Mouse (Mus musculus) cortical plate, adult 2 months (tissue): Measurements from ENCODE around the gene Parp14.

ENCODE experiments used
- CTCF ChIP-seq: fragments of 200-500 bp; IDR thresholded peaks from 2 replicates; pipeline ENCODE4 v1.5.1; 2011; ENCODE audit warnings: mild to moderate bottlenecking, control low read depth, low read length; ENCODE audit not compliant: insufficient read depth; ENCODE audit errors: extremely low read depth
- POLR2A ChIP-seq: fragments of 200-500 bp; IDR thresholded peaks from 2 replicates; pipeline ENCODE4 v1.6.1; 2011; ENCODE audit warnings: mild to moderate bottlenecking, low read length, control low read depth; ENCODE audit not compliant: insufficient read depth; ENCODE audit errors: extremely low read depth

DNA sequence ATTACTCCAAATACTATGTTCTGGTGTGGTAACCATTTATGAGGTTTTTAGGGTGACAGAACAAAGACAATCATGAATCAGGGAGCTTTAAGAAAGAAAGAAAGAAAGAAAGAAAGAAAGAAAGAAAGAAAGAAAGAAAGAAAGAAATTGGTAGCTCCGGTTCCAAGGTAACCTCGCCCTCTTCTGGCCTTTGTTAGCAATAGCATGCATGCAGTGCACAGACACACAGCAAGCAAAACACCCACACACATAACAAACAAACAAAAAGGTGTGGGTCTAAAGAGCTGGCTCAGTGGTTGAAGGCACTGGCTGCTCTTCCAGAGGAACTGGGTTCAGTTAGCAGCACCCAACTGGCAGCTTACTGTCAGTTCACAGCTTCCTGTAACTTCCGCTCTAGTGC lies 19.3 kb upstream of the Parp14 start:
- TF ChIP-seq CTCF (no peak), POLR2A (no peak)
